Mouse (Mus musculus): ENCODE results near the gene Zhx3. TPM values are rescaled to one million over a fixed set of nuclear protein-coding genes. Genes with fewer than 3 reads are reported as not detected.

The Zhx3 gene
- polyA plus RNA-seq, 2 experiments: 0.73 to 1.6 TPM

DNA sequence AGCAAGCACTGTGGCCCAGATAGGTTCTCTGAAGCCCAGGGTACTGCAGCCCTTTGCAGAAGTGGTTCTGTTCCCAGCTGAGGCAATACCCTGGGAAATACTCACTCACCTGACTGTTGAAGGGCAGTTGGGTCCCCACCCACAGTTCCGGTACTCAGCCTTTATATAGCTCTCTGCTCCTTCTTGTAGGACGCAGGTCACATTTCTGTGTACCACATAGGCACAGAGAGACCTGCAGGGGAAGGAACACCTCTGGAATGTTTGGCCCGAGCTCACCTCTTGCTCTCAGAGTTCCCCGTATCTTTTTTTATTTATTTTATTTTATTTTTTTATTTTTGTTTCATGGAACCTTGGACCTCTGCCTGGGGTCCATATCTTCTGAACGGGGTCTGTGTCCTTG is 37.8 kb upstream of the Zhx3 start:
- no peak overlapping the region for H3K4me3 ChIP-seq (ENCODE audit: insufficient read depth in 1 of 2, low read depth in 2 of 2, low read length in 2 of 2)
- ATAC-seq (ENCODE audit: insufficient read depth) (no peak), DNase-seq (ENCODE audit: low read depth in 3 of 3, low spot score in 3 of 3) (no peak)
- no peaks in the 10 kb centered on the region for H3K9me3 ChIP-seq (ENCODE audit: control insufficient read depth, low read length)
- H3K4me2 ChIP-seq (ENCODE audit: low read depth): no peak overlapping the region
- peaks cover 28% of the 10 kb centered on the region for H3K27me3 ChIP-seq (ENCODE audit: control insufficient read depth, insufficient read depth, low read length)
- no peaks in the 10 kb centered on the region for H3K36me3 ChIP-seq (replicated peaks; ENCODE audit: control insufficient read depth, insufficient read depth, low read depth)
- no peak for TF ChIP-seq EP300 (IDR thresholded peaks at IDR 0.05; ENCODE audit: low read depth)
- TF ChIP-seq CTCF (IDR thresholded peaks at IDR 0.05; ENCODE audit: low read depth): no peak
- H3K4me1 ChIP-seq (replicated peaks; ENCODE audit: control insufficient read depth in 2 of 2, insufficient read depth in 2 of 2, low read length in 1 of 2): no peaks in the 10 kb centered on the region
- 61% methylated on average over 5 of the region's 5 CpGs for WGBS (ENCODE audit: insufficient replicate concordance)
- no peak overlapping the region for H3K9ac ChIP-seq (replicated peaks)
- no peak overlapping the region for H3K27ac ChIP-seq

DNA sequence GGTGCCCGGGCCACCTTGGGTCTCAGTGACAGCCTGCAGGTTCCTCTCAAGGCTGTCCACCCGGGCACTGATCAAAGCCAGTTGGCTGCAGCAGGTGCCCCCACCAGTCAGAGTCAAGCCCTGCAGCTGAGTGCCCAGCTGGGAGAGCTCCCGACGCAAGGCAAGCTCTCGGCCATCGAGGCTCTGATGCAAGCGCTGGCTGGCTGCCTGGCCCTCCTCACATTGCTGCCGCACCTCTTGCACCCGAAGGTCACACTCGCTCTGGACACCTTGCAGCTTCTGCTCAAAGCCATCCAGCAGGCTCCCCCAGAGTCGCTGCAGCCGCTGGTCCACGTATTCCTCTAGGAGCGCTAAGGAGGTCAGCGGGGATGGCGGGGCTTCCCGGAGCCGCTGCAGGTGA is 35.8 kb upstream of the Zhx3 start:
- WGBS (ENCODE audit: insufficient replicate concordance): 51% methylated on average over 18 of the region's 18 CpGs
- Histone ChIP-seq H3K4me3 (ENCODE audit: insufficient read depth in 1 of 2, low read depth in 2 of 2, low read length in 2 of 2) (no peak overlapping the region), H3K9me3 (ENCODE audit: control insufficient read depth, low read length) (no peaks in the 10 kb centered on the region), H3K27ac (no peak overlapping the region), H3K36me3 (replicated peaks; ENCODE audit: control insufficient read depth, insufficient read depth, low read depth) (no peaks in the 10 kb centered on the region), H3K9ac (replicated peaks) (no peak overlapping the region), H3K4me1 (replicated peaks; ENCODE audit: control insufficient read depth in 2 of 2, insufficient read depth in 2 of 2, low read length in 1 of 2) (no peaks in the 10 kb centered on the region), H3K27me3 (ENCODE audit: control insufficient read depth, insufficient read depth, low read length) (peaks cover 28% of the 10 kb centered on the region), H3K4me2 (ENCODE audit: low read depth) (no peak overlapping the region)
- ATAC-seq (ENCODE audit: insufficient read depth): no peak
- no peak for DNase-seq (ENCODE audit: low read depth in 3 of 3, low spot score in 3 of 3)
- TF ChIP-seq CTCF (IDR thresholded peaks at IDR 0.05; ENCODE audit: low read depth) (no peak), EP300 (IDR thresholded peaks at IDR 0.05; ENCODE audit: low read depth) (no peak)

DNA sequence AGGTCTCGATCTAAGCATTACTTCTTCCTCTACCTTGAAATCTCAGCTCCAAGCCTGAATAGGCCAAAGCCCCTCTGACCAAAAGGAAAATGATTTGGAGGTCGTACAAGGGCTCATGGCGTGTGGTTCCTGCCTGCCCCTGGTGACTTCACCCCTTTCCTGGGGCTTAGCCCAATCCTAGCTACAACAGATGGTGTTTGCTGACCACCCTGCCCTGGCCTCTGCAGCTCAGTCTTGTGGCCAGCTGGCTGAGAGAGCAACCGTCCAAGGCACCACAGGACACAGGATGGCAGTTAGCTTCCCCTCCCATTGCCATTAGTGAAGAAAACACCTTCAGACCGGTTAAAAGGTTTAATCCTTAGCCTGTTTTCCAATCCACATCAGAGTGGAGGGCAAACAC is 33.3 kb upstream of the Zhx3 start:
- ATAC-seq (ENCODE audit: insufficient read depth): no peak
- 53% methylated on average over 5 of the region's 5 CpGs for WGBS (ENCODE audit: insufficient replicate concordance)
- TF ChIP-seq CTCF (IDR thresholded peaks at IDR 0.05; ENCODE audit: low read depth): no peak
- no peak for TF ChIP-seq EP300 (IDR thresholded peaks at IDR 0.05; ENCODE audit: low read depth)

DNA sequence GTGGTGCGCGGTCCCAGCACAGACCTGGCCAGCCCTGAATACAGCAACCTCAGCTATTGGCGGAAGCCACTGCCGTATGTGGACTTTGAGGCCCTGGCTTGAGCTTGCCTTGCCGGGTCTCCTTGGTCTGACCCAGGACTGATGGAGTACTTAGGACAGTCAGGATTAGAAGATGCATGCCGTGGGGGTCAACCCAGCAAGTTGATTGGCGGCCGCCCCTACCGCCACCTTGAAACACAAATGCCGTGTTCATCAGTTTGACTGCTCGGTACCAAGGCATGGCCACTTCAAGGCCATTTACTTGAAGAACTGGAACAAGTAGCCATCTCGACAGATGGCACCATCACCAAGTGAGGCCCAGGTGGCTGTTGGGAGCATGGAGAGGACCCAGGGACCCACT is 32.5 kb upstream of the Zhx3 start:
- Histone ChIP-seq H3K36me3 (replicated peaks; ENCODE audit: control insufficient read depth, insufficient read depth, low read depth) (no peaks in the 10 kb centered on the region), H3K4me3 (ENCODE audit: insufficient read depth in 1 of 2, low read depth in 2 of 2, low read length in 2 of 2) (no peak overlapping the region), H3K4me2 (ENCODE audit: low read depth) (no peak overlapping the region), H3K9ac (replicated peaks) (no peak overlapping the region), H3K27ac (no peak overlapping the region), H3K27me3 (ENCODE audit: control insufficient read depth, insufficient read depth, low read length) (no peaks in the 10 kb centered on the region; the same call in 1 of the 2 replicates), H3K9me3 (ENCODE audit: control insufficient read depth, low read length) (no peaks in the 10 kb centered on the region), H3K4me1 (replicated peaks; ENCODE audit: control insufficient read depth in 2 of 2, insufficient read depth in 2 of 2, low read length in 1 of 2) (no peaks in the 10 kb centered on the region)
- no peak for ATAC-seq (ENCODE audit: insufficient read depth)
- WGBS (ENCODE audit: insufficient replicate concordance): 84% methylated on average over 12 of the region's 12 CpGs
- DNase-seq (ENCODE audit: low read depth in 3 of 3, low spot score in 3 of 3): no peak
- TF ChIP-seq EP300 (IDR thresholded peaks at IDR 0.05; ENCODE audit: low read depth): no peak
- no peak for TF ChIP-seq CTCF (IDR thresholded peaks at IDR 0.05; ENCODE audit: low read depth)

More for the DNA sequence above, 33.3 kb upstream of the Zhx3 start:
- Histone ChIP-seq H3K27ac (no peak overlapping the region), H3K9ac (replicated peaks) (no peak overlapping the region), H3K4me1 (replicated peaks; ENCODE audit: control insufficient read depth in 2 of 2, insufficient read depth in 2 of 2, low read length in 1 of 2) (no peaks in the 10 kb centered on the region), H3K9me3 (ENCODE audit: control insufficient read depth, low read length) (no peaks in the 10 kb centered on the region), H3K27me3 (ENCODE audit: control insufficient read depth, insufficient read depth, low read length) (peaks cover 6% of the 10 kb centered on the region), H3K36me3 (replicated peaks; ENCODE audit: control insufficient read depth, insufficient read depth, low read depth) (no peaks in the 10 kb centered on the region), H3K4me3 (ENCODE audit: insufficient read depth in 1 of 2, low read depth in 2 of 2, low read length in 2 of 2) (no peak overlapping the region), H3K4me2 (ENCODE audit: low read depth) (no peak overlapping the region)
- no peak for DNase-seq (ENCODE audit: low read depth in 3 of 3, low spot score in 3 of 3)

DNA sequence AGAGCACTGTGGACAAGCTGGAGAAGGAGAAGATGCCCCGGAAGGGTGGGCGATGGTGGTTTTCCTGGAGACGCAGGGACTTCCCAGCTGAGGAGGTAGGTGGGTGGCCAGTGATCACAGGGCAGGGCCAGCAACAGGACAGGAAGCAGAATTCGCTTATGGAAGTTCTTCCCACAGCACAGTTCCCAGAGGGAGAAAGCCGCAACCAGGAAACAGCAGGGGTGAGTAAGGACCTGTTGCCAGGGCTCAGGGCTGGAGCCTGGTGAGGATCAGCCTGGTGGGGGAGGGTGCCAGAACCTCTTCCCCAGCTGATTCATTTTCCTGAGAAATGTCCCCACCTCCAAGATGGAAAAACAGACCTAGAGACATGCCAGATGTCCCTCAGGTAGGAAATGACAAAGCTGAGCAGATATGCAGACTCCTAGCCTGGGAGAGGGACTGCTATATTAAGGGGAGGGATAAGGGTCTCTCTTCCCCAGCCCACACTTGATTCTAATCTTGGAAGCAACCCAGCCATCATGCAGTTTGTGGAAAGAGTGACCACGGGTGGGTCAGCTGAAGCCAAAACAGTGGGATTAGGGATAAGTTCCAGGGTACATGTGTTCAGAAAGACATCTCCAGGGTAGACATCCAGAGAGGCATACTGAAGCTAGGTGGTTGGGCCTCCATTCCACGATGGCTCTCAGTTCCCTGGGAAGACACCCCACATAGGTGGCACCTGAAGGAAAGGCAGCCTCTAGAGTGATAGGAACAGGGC is 29.0 kb upstream of the Zhx3 start:
- Histone ChIP-seq H3K4me1 (replicated peaks; ENCODE audit: control insufficient read depth in 2 of 2, insufficient read depth in 2 of 2, low read length in 1 of 2) (no peaks in the 10 kb centered on the region), H3K9me3 (ENCODE audit: control insufficient read depth, low read length) (no peaks in the 10 kb centered on the region), H3K27me3 (ENCODE audit: control insufficient read depth, insufficient read depth, low read length) (no peaks in the 10 kb centered on the region), H3K4me3 (ENCODE audit: insufficient read depth in 1 of 2, low read depth in 2 of 2, low read length in 2 of 2) (no peak overlapping the region), H3K27ac (no peak overlapping the region), H3K4me2 (ENCODE audit: low read depth) (no peak overlapping the region), H3K36me3 (replicated peaks; ENCODE audit: control insufficient read depth, insufficient read depth, low read depth) (no peaks in the 10 kb centered on the region), H3K9ac (replicated peaks) (no peak overlapping the region)
- 41% methylated on average over 7 of the region's 7 CpGs for WGBS (ENCODE audit: insufficient replicate concordance)
- no peak for TF ChIP-seq EP300 (IDR thresholded peaks at IDR 0.05; ENCODE audit: low read depth)
- TF ChIP-seq CTCF (IDR thresholded peaks at IDR 0.05; ENCODE audit: low read depth): no peak
- no peak for ATAC-seq (ENCODE audit: insufficient read depth)
- no peak for DNase-seq (ENCODE audit: low read depth in 3 of 3, low spot score in 3 of 3)
